In the genomic region with DNA sequence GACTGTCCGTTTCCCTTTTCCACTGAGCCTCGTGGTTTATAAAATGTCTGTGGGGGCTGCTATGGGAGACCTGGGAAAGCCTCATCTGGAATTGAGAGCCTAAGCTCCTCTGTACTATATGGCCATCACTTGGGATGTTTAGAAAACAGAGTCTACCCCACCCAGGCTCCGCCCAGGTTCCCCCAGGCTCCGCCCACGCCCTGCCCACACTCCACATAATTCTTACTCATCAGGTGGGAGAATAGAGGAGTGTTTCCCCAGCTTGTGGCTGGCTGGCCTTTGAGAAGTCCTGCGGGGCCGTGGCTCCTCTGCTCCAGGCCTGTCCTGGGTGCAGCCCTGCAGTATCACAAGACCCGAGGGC, we compare ENCODE assay signal across 10 mouse cellular contexts.
DNase-seq lines count a peak whose midpoint lies in the region; ATAC-seq and TF ChIP-seq lines count a peak whose summit lies in the region.
"Had no signal": no experiment of that assay in that cellular context is flagged by ENCODE, and none has a peak within 500 bp of the region (broad histone marks: within the 10 kb centered on the region; RNA-seq: fewer than 3 reads in every experiment).

No protein-coding gene starts in this region.

- no peak for TF ChIP-seq POLR2A in MEL (IDR thresholded peaks at IDR 0.05; ENCODE audit: control insufficient read depth in 1 of 2, insufficient read depth in 1 of 2, low read depth in 1 of 2, low read length in 2 of 2, poor library complexity in 1 of 2)

- no peaks in the 10 kb centered on the region for H3K36me3 ChIP-seq in liver, embryonic 13.5 days
- H3K36me3 ChIP-seq in liver, embryonic 12.5 days, result no peaks in the 10 kb centered on the region
- peaks cover 0 to 4% of the 10 kb centered on the region in 2 experiments; a peak in 1 of 4 replicates for H3K36me3 ChIP-seq in MEL (ENCODE audit: control insufficient read depth in 1 of 2, insufficient read depth in 2 of 2, low read length in 2 of 2)
- H3K36me3 ChIP-seq: hindbrain, embryonic 15.5 days; midbrain, embryonic 10.5 days had no signal

- peaks cover 11% of the 10 kb centered on the region for H3K4me1 ChIP-seq in liver, embryonic 13.5 days (replicated peaks)
- H3K4me1 ChIP-seq in liver, embryonic 12.5 days, result peaks cover 17% of the 10 kb centered on the region
- H3K4me1 ChIP-seq in MEL (ENCODE audit: control insufficient read depth in 1 of 2, insufficient read depth in 2 of 2, low read length in 2 of 2), result peaks cover 0 to 21% of the 10 kb centered on the region in 2 experiments; a peak in 3 of 4 replicates
- H3K4me1 ChIP-seq: hindbrain, embryonic 15.5 days had no signal

- WGBS in liver, embryonic 13.5 days (ENCODE audit: insufficient replicate concordance), result 46% methylated on average over 8 of the region's 8 CpGs
- WGBS in liver, embryonic 12.5 days (ENCODE audit: insufficient replicate concordance), result 40% methylated on average over 8 of the region's 8 CpGs

- H3K9me3 ChIP-seq in liver, embryonic 13.5 days (replicated peaks), result no peaks in the 10 kb centered on the region
- no peaks in the 10 kb centered on the region for H3K9me3 ChIP-seq in liver, embryonic 12.5 days (replicated peaks)
- H3K9me3 ChIP-seq in MEL (replicated peaks; ENCODE audit: insufficient read depth, low read length), result no peaks in the 10 kb centered on the region
- H3K9me3 ChIP-seq: hindbrain, embryonic 15.5 days; midbrain, embryonic 10.5 days had no signal

- H3K9ac ChIP-seq in liver, embryonic 13.5 days, result no peak overlapping the region
- no peak overlapping the region for H3K9ac ChIP-seq in liver, embryonic 12.5 days
- H3K9ac ChIP-seq in MEL (ENCODE audit: control insufficient read depth, low read depth, low read length, poor library complexity, severe bottlenecking), result no peak overlapping the region
- H3K9ac ChIP-seq: hindbrain, embryonic 15.5 days had no signal

- TF ChIP-seq RAD21 in MEL (IDR thresholded peaks at IDR 0.05; ENCODE audit: low read depth, low read length), result no peak

- intact Hi-C loops in gastrocnemius, adult 2 months (cut with DNase I), result no loop called here

- no peak for TF ChIP-seq EP300 in MEL (IDR thresholded peaks at IDR 0.05; ENCODE audit: low read depth in 1 of 2, low read length in 2 of 2)

- H3K4me3 ChIP-seq in gastrocnemius, adult 2 months, result no peak overlapping the region
- no peak overlapping the region for H3K4me3 ChIP-seq in liver, embryonic 13.5 days (replicated peaks)
- H3K4me3 ChIP-seq in liver, embryonic 12.5 days, result no peak overlapping the region
- H3K4me3 ChIP-seq in MEL (ENCODE audit: control insufficient read depth in 1 of 2, insufficient read depth in 1 of 2, low read depth in 2 of 2, low read length in 2 of 2), result no peak overlapping the region
- H3K4me3 ChIP-seq: hindbrain, embryonic 15.5 days; midbrain, embryonic 10.5 days had no signal

- 0 out of 2 replicates have a peak, but pooled peaks have one; percentile 42 for ATAC-seq in liver, embryonic 13.5 days (ENCODE audit: low read depth)
- ATAC-seq in liver, embryonic 12.5 days, result no peak
- 0 out of 2 replicates have a peak, but pooled peaks have one; percentile 13 for ATAC-seq in megakaryocyte, adult 5-6 weeks (ENCODE audit: poor library complexity, severe bottlenecking)
- ATAC-seq in frontal cortex, adult (ENCODE audit: low TSS enrichment), result no peak

- TF ChIP-seq CTCF in gastrocnemius, adult 2 months (IDR thresholded peaks at IDR 0.05), result no peak
- TF ChIP-seq CTCF in MEL (IDR thresholded peaks at IDR 0.05 in 2 of 3, conservative IDR thresholded peaks at IDR 0.05 in 1 of 3; ENCODE audit: control insufficient read depth in 1 of 3, insufficient read depth in 1 of 3, low read depth in 2 of 3, low read length in 3 of 3, poor library complexity in 1 of 3, severe bottlenecking in 1 of 3), result no peak

- peak overlapping the region; percentile 38; the same call in 1 of the 2 replicates for H3K27ac ChIP-seq in gastrocnemius, adult 2 months
- no peak overlapping the region for H3K27ac ChIP-seq in liver, embryonic 13.5 days
- no peak overlapping the region for H3K27ac ChIP-seq in liver, embryonic 12.5 days
- H3K27ac ChIP-seq in MEL (ENCODE audit: control insufficient read depth, low read depth, low read length), result no peak overlapping the region
- H3K27ac ChIP-seq: hindbrain, embryonic 15.5 days; midbrain, embryonic 10.5 days had no signal

- H3K27me3 ChIP-seq in liver, embryonic 13.5 days, result no peaks in the 10 kb centered on the region
- no peaks in the 10 kb centered on the region for H3K27me3 ChIP-seq in liver, embryonic 12.5 days (replicated peaks)
- H3K27me3 ChIP-seq in MEL (ENCODE audit: control insufficient read depth in 1 of 2, insufficient read depth in 2 of 2, low read length in 2 of 2), result no peaks in the 10 kb centered on the region
- H3K27me3 ChIP-seq: hindbrain, embryonic 15.5 days had no signal

- no peak overlapping the region for H3K4me2 ChIP-seq in liver, embryonic 13.5 days
- H3K4me2 ChIP-seq in liver, embryonic 12.5 days, result no peak overlapping the region
- H3K4me2 ChIP-seq: hindbrain, embryonic 15.5 days had no signal

- peak; percentile 26 for DNase-seq in gastrocnemius, adult 2 months
- no peak for DNase-seq in gastrocnemius, adult 18-20 months (ENCODE audit: low spot score)
- no peak for DNase-seq in liver, embryonic 13.5 days
- peak; percentile 56 for DNase-seq in MEL (ENCODE audit: low read depth, low spot score)
- no peak for DNase-seq in left cerebral cortex, adult 11 months (ENCODE audit: low spot score)

- no peaks in the 10 kb centered on the region for H3K79me2 ChIP-seq in MEL (ENCODE audit: control insufficient read depth, insufficient read depth, low read length, poor library complexity)

TF ChIP-seq in MEL, 35 proteins besides CTCF, POLR2A, EP300 and RAD21:
- no peak for TF ChIP-seq CHD2 (IDR thresholded peaks at IDR 0.05; ENCODE audit: low read length)
- TF ChIP-seq TBP (IDR thresholded peaks at IDR 0.05; ENCODE audit: low read depth, low read length), result no peak
- TF ChIP-seq SIN3A (IDR thresholded peaks at IDR 0.05; ENCODE audit: low read length), result no peak
- TF ChIP-seq MAFK (IDR thresholded peaks at IDR 0.05; ENCODE audit: borderline replicate concordance, low read depth, low read length), result no peak
- TF ChIP-seq NELFE (IDR thresholded peaks at IDR 0.05; ENCODE audit: low read depth, low read length), result no peak
- TF ChIP-seq GABPA (IDR thresholded peaks at IDR 0.05; ENCODE audit: low read depth, low read length), result no peak
- no peak for TF ChIP-seq MAZ (IDR thresholded peaks at IDR 0.05; ENCODE audit: low read depth, low read length)
- TF ChIP-seq ZNF384 (IDR thresholded peaks at IDR 0.05; ENCODE audit: low read depth, low read length), result no peak
- TF ChIP-seq ZKSCAN1 (IDR thresholded peaks at IDR 0.05; ENCODE audit: low read depth, low read length), result no peak
- TF ChIP-seq E2F4 (IDR thresholded peaks at IDR 0.05; ENCODE audit: borderline replicate concordance, low read depth, low read length), result no peak
- no peak for TF ChIP-seq ZMIZ1 (IDR thresholded peaks at IDR 0.05; ENCODE audit: low read depth, low read length)
- no peak for TF ChIP-seq USF1 (IDR thresholded peaks at IDR 0.05; ENCODE audit: low read depth, low read length)
- no peak for TF ChIP-seq RCOR1 (IDR thresholded peaks at IDR 0.05; ENCODE audit: low read depth, low read length)
- no peak for TF ChIP-seq TCF12 (IDR thresholded peaks at IDR 0.05; ENCODE audit: low read depth, low read length)
- TF ChIP-seq MYB (IDR thresholded peaks at IDR 0.05; ENCODE audit: low read depth, low read length), result no peak
- TF ChIP-seq ZC3H11A (IDR thresholded peaks at IDR 0.05; ENCODE audit: low read depth, low read length), result no peak
- no peak for TF ChIP-seq KAT2A (conservative IDR thresholded peaks at IDR 0.05; ENCODE audit: low read depth, low read length)
- TF ChIP-seq CHD1 (IDR thresholded peaks at IDR 0.05; ENCODE audit: low read depth, low read length), result no peak

Comparison
In these comparisons a context has a peak if more than half of its experiments do, and no peak if none do; other contexts are left out.
1. DNase-seq: peak in gastrocnemius, adult 2 months (single experiment) and MEL (single experiment); none in gastrocnemius, adult 18-20 months (single experiment), liver, embryonic 13.5 days (single experiment) and left cerebral cortex, adult 11 months (single experiment).
2. ATAC-seq: peak in liver, embryonic 13.5 days (single experiment) and megakaryocyte, adult 5-6 weeks (single experiment); none in liver, embryonic 12.5 days (single experiment) and frontal cortex, adult (single experiment).